Mouse (Mus musculus): ENCODE results near the gene Dcaf1.

GRCm38 (mm10) chr9:106777423-106777822 lies 44.3 kb upstream of the Dcaf1 start:
- TF ChIP-seq POLR2A (IDR thresholded peaks at IDR 0.05; ENCODE audit: low read depth, low read length), result no peak
- no peak for TF ChIP-seq CTCF (IDR thresholded peaks at IDR 0.05; ENCODE audit: extremely low read depth, insufficient read length, insufficient replicate concordance, low read depth, low read length)

Data from small intestine, adult 2 months (tissue).